Mouse (Mus musculus): Measurements from ENCODE around the gene Pofut2. TPM values are rescaled to one million over a fixed set of nuclear protein-coding genes. Genes with fewer than 3 reads are reported as not detected.

The Pofut2 gene
- 10 to 100 TPM; 33.4 to 37.9 TPM for total RNA-seq (2021)
- long read RNA-seq, experiment 1, transcript Pofut2-201 (9 exons, 2,290 nt), result major isoform, 41 of 55 reads
- long read RNA-seq, experiment 1, partial matches to known transcripts, result 4 of 55 reads
- long read RNA-seq, experiment 1, other reads (novel, unspliced or antisense), result 9 of 55 reads
- long read RNA-seq, experiment 2, transcript Pofut2-201 (9 exons, 2,290 nt), result major isoform, 27 of 35 reads
- long read RNA-seq, experiment 2, partial matches to known transcripts, result 4 of 35 reads
- long read RNA-seq, experiment 2, other reads (novel, unspliced or antisense), result 4 of 35 reads

DNA sequence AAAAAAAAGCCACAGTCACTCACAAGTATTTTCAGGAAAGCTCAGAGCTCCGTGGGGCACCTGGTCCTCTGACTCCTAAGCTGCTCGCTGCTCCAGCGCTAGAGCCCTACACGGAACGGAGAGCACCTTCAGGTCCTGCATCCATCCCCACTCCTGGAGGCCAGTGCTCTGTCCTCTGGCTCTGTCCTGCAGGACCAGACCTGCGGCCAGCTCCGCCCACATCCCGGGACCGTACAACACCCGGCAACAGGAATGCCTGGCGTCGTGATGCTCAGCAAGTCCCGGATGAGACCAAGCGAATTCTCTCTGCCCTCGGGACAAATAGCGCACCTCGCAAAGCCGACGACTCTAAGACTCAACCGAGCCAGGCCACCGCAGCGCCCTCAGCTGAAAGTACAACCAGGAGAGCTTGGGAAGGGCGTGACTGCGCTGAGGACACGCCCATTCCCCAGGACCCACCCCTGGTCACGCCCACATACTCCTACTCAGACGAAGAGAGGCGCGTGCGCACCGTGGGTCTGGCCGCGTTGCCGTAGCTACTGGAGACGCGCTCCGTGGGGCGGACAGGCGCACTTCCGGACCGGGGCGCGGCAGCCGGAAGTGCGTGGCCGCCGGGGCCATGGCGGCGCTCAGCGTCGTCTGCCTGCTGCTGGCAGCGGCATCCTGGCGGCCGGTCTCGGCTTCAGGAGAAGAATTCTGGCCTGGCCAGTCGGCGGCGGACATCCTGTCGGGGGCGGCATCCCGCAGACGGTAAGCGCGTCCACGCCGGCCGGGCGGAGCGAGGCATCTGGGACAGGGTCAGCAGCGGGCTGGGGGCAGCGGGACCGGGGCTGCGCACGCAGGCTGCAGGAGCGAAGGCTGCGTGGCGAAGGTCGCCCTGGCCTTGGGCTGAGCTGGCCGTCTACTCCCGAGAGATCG, at the start of gene Pofut2:
Gene Pofut2 (plus strand): TSS at position 515 of the 918 bp plus-strand sequence.
- DNase-seq (ENCODE audit: low spot score in 2 of 2), result peak; percentile 92 to 96

DNA sequence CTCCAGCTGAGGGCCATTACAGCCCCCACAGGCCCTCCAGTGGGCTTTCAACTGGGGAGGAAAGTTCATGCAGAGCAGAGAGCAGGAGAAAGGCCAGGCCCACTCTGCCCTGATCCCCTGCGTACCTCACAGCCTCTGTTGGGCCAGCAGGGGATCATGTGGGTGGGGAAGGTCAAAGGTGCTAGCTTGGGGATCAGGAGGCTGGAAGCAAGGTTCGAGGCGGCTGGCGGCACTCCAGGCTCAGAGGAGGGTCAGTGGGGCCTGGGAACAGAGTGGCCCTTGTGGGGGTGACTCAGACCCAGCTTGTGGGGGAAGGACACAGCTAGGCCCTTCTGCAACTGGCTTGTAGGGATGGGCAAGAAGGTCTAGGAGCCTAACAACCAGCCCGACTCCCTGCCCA, 49.8 kb upstream of the Pofut2 start:
- DNase-seq (ENCODE audit: low spot score in 2 of 2), result no peak

DNA sequence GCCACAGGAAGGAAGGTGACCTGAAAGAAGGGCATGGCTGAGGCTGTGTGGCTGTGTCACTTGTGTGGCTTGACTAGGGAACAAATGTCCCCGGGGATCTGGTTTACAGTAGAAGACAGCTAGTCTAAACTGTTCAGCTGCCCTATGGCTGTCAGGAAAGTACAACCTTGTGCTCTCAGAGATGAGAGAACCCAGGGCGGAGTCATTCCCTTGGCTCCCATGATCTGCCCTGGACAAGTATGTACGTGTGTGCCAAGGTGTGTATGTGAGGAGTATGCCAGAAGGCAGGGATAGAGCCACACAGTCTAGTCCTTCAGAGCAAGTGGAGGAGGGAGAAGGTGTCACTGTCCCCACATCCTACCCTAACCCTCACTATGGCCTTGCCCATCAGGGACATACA, 48.4 kb upstream of the Pofut2 start:
- DNase-seq (ENCODE audit: low spot score in 2 of 2), result no peak

DNA sequence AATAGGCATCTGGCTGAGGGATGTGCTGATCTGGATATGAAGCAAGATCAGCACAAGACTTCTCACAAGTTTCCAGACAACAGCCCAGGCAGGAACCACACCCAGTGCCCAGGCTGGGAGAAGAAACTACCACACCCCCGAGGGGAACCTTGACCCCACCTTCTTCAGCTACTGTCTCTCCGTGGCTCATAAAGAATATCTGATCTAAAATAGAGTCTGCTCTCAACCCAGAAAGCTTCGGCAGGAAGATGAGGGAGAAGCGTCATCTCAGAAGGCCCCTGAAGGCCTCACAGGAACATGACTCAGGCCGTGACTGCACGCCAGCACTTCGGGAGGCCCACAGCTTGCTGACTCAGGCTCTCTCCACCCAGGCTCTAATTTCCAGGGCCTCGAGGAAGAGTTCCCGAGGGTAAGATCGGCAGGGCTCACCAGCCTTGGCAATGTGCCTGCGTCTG, 47.9 kb upstream of the Pofut2 start:
- DNase-seq (ENCODE audit: low spot score in 2 of 2), result peak; percentile 52 to 64

DNA sequence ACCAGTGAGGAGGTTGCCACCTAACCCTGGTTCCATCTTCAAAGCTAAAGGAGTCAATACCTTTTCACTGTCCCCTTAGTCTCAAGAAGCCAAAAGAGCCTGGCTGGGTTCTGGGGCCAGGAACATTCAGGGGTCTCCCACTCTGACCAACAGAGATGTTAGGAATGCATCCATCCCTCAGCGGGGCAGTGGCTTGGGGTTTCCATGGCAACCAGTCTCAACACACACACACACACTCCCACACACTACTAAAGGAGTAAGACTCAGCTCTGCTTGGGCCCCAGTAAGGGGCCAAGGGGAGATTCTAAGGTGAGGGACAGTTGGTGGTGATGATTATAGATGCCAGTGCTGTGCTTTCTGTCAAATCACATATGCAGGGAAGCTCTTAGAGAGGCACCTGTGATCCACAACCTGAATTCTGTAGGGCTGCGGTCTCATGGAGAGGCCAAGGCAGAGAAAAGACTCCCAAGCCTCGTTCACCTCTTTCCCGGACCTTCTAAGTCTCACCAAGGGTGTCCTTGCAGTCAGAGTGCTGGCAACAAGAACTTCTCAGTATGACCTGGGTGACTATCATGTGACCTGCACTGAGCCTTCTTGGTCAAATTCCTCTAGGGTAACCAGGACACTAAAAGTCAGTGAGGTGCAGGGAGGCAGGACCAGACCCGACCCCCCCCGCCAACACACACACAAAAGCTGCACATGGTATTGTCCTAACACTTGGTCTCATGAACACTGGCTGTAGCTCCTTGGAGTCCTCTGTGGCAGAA, 46.5 kb upstream of the Pofut2 start:
- DNase-seq (ENCODE audit: low spot score in 2 of 2), result no peak

DNA sequence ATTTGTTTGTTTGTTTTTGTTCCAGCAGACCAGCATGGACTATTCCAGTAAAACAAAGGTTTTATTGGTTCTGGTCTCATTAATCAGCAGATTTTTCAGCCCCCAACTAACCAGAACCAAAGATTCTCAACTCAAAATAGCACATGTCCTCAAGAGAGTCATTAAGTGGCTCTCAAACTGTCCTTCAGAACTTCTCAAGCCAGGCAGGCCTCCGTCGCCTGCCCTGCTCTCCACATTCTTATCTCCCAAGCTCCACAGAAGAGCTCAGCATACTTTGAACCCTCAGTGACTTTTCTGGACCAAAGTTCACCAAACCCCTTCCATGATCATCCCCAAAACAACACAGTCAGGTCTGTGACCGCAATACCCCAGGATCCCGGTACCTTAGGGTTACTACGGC, 45.5 kb upstream of the Pofut2 start:
- DNase-seq (ENCODE audit: low spot score in 2 of 2), result no peak

DNA sequence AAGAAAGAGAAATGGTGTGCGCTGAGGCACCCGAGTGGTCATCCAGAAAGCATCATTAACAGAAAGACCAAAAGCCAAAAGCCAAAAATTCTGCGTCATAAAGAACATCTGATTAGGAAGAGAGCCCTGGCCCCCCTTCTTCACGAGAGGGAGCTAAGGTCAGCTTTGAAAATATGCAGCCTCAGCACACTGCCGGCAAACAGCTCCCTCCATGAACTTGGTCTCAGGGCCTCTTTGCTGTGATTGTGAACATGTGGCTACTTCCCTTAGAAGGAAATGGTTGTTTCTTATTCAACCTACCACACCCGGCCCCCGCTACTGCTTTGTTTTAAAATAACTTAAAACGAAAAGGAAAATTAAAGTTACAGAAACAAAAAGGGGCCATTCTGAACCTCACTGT, 44.4 kb upstream of the Pofut2 start:
- DNase-seq (ENCODE audit: low spot score in 2 of 2), result no peak

DNA sequence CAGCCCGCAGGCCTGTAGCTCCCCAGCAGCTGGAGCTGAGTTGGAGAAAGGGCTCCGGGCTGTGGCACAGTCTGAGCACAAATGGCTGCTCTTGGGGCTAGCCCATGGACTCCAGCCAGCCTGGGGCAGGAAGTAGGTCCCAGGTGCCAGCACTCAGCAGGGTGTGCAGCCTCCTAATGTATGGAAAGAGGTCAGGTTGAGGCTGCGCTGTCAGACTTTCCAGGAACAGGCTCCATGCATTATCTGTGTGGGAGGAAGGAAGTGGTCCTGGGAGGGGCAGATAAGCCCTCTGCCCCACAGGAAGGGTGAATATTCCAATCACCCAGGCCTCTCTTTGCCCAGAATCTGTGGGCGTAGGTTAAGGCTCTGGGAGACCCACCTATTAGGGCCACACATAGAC, 43.4 kb upstream of the Pofut2 start:
- DNase-seq (ENCODE audit: low spot score in 2 of 2), result no peak

DNA sequence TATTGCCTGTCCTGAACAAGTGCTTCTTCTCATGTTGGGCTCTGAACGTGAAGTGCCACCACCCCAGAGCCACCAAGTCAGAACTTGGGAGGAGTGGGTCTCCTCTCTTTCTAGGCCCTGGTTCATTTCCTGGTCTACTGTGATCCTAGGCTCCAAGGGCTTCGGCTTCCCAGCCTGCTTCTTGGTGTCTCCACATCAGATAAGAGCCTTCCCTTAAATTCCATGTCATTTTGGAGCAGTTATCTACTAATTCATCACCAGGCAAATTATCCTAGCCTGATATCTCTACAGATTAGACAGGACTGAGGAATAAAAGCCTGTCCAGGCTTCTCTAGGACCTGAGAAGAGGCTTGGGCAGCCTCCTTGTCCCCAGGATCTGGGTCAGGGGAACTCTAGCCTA, 42.7 kb upstream of the Pofut2 start:
- DNase-seq (ENCODE audit: low spot score in 2 of 2), result no peak

DNA sequence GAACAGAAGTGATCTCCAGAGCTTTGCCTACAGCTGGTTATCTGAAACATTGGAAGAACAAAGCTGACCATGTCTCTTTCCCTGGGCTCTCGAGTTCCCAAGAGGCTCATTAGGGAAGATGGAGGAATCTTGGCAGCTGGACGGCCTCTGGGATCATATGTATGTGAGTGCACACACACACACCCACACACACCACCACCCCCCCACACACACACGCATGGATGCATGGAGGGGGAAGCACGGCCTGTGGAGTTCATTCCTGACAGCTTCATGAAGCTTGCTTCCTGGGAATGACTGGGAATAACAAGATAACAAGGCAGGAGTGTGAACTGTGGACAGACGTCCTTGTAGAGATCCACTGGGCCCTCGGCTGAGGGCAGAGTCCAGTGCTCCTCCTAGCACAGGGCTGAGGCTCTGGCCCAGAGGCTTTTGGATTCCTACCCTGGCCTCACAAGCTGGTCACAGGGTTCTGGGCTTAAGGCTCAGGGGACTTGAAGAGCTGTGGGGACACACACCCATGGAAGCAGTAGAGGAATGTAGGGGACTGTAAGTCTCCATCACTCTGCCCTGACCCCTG, 41.8 kb upstream of the Pofut2 start:
- no peak for DNase-seq (ENCODE audit: low spot score in 2 of 2)

DNA sequence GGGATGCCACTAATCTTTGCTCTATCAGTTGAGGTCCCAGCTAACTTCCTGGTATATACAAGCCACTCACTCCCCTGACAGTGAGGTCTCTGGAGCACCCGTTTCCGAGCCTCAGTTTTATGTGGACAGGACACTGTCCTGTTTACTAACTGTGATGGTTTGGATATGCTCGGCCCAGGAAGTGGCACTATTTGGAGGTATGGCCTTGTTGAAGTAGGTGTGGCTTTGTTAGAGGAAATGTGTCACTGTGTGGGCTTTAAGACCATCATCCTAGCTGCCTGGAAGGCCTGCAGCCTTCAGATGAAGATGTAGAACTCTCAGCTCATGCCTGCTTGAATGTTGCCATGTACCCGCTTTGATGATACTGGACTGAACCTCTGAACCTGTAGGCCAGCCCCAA, 41.0 kb upstream of the Pofut2 start:
- DNase-seq (ENCODE audit: low spot score in 2 of 2), result no peak

DNA sequence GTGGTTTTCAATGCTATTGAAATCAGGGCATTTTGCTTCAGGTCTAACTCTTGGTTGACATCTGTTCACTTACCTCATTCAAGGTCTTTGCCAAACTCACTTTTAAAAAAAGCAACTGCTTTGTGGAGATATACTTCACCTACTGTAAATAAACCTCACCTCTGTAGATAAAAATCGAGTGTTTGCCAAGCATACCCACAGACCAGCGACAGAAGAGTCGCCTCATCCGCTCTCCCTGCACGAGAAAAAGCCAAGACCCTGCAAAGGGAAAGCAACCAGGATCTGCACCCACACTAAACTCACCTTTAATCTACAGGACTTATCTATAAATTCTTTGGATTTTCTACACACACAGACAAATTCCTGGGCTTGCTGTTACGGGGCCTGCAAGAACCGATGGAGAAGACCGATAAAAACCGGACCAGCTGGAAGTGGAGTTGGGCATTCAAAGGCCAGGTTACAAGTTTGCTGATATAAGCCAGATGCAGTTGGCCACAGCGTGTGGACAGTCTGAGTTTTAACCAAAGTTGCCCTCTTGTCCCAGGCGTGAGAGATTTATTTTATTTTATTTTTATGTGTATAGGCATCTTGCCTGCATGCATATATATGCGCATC, 39.5 kb upstream of the Pofut2 start:
- no peak for DNase-seq (ENCODE audit: low spot score in 2 of 2)

DNA sequence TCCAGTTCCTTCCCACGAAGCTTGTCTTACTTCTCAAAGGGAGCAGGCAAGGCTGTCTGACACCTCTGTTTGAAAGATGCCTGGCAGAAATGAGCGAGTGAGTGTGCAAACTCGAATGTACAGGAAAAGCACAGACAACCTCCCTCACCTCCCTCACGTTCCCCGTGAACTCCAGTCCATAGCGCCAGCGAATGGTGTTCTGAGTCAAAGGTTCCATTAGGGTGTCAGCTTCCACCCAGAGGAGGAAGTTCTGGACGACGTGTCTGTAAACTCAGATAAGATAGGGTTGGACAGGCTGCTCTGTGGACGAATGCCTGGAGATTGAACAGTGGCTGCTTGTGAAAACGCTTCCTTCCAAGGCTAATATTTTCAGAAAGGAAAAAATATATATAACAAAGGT, 37.9 kb upstream of the Pofut2 start:
- no peak for DNase-seq (ENCODE audit: low spot score in 2 of 2)

DNA sequence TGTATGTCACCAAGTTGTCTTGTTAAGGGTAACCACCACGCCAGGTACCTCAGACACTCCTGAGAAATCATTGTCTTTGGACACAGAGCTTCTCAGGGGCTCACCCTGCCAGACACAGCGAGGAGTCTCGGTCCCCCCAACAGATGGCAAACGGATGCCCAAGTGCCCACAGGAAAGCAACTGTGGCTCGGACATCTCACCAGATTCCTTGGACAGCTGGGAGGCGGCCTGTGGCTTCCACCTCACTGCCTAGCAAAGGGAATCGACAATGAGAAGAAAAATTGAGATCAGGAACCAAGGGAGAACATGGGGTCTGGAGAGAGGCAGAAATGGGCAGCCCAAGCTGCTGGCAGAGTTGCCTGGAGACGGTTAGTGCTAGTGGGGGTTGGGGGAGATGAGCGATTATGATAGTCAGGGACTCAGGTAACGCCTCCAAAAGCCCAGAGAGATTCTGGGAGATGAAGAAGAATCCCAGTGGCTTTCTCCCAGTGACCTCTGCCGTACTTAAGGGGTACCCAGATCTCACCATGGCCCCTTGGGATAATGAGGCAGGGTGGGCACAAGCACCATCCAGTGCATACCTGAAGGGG, 36.0 kb upstream of the Pofut2 start:
- no peak for DNase-seq (ENCODE audit: low spot score in 2 of 2)

DNA sequence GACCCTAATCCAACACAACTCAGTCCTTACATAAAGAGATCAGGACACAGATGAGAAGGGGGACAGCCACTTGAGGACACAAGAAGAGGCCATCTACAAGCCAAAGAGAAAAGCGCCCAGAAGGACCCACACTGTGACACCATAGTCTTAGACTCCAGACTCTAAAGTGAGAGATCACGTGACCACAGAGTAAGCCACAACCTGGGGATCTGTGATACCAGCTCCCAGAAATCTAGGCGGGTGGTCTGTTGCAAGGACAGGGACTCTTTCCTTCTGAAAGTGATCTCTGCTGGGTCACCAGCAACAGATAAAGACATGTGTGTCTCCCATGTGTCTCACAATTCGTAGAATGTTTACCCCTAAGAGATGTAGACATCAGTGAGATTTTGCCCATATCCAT, 34.6 kb upstream of the Pofut2 start:
- DNase-seq (ENCODE audit: low spot score in 2 of 2), result no peak

DNA sequence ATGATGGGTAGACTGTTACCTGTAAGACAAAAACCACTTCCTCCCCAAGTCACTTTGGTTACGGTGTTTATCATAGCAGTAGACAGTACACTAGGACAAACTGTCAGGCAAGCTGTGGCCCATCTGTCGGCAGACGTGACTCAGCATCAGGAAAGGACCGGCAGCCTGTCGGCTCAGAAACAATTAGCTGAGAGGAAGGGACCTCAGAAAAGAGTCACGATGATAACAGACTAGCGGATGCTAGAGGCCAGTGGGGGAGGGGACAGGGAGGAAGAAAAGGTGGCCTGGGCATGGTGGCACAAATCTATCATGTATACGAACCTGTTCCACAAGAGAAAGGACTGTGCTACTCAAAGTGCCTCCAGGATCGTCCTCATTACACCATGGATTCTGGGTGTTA, 33.6 kb upstream of the Pofut2 start:
- DNase-seq (ENCODE audit: low spot score in 2 of 2), result no peak

DNA sequence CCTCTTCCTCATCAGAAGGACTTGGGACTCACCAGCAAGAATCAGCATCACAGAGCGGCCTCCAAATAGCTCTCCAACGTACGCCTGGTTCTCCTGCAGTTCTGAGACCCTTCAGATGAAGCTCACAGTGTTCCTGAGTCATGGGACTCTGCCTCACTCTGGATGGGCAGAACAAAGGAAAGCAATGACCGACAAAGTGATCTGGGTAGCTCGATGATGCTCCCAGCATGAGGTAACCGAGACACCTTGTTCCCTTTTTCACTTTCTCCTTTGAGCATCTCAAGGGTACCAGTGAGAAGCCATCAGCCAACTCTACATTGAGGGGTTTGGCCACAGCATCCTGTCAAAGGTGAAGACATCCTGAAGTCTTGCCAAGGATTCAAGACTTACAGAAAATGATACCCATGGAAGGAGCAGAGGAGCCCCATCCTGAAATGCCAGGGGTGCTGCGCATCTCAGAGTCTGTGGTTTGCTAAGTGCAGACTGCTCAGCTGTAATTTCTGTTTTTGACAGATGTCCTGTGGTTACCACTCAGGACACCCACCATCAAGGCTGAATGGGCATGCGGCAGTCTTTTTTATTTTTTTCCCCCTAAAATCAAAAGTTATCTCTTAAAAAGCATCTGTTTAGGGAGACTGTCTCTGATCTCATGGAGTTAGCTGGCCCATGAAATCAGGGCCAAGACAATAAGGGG, 32.9 kb upstream of the Pofut2 start:
- no peak for DNase-seq (ENCODE audit: low spot score in 2 of 2)

DNA sequence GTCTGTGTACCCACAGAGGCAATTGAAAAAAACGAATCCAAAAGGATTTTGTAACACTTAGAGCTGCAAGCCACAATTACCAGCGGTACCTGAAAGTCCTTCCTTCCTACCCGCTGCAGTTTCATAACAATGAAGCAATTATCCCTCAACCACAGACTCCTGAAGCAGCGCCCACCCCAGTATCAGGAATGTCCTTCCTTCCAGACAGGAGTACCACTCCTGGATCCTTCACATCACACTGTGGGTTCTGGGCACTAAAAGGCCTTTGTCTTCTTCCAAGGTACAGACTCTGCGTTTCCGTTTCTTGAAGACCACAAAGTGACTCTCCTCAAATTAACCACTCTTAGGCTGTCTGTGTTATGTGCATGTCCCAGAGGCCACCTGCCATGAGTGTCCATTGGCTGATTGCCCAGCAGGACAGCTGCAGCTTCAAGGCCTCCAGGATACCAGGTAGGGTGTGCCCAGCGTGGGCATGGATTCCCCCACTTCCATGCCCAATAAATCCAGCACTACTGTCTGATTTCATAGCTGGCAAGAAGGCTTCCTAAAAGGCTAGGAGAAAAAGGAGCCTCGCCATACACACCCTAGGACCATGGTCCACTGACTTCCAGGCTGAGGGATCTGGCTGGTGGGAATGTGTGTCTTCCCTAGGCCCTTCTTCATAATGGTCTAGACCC, 32.2 kb upstream of the Pofut2 start:
- no peak for DNase-seq (ENCODE audit: low spot score in 2 of 2)

DNA sequence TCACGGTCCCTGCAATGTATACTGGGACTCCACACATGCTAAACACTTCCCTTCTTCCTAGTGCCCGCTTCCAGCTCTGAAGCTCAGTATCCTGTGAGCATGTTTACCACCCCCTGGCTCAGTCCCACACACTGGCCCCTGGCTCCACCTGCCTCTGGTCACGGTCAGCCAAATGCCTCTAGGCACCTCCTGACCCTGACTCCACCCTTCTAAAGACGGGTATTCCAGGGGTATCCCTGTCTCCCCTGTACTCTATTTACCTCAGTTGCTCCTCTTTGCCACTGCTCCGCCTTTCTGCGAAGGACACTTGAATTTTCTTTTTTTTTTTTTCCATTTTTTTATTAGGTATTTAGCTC, 31.7 kb upstream of the Pofut2 start:
- DNase-seq (ENCODE audit: low spot score in 2 of 2), result no peak

All from left cerebral cortex, adult 18-20 months (tissue).